Mouse (Mus musculus) midbrain, embryonic 16.5 days (tissue): ENCODE results near the gene Zc3h10. TPM values are rescaled to one million over a fixed set of nuclear protein-coding genes. Genes with fewer than 3 reads are reported as not detected.

ENCODE experiments used
- ATAC-seq: fragments of 200-750 bp; cut with Nextera tagmentation; 2 replicates; pipeline ENCODE4 v1.8.0; 2017; ENCODE audit warnings: moderate TSS enrichment
- H3K27ac ChIP-seq: fragments of 300-500 bp; sonication (generic); 2 replicates; pipeline ENCODE4 v1.5.1; 2014; ENCODE audit warnings: mild to moderate bottlenecking, low read length, mixed read lengths
- H3K27me3 ChIP-seq: fragments of 300-500 bp; sonication (generic); 2 replicates; pipeline ENCODE4 v1.6.1; 2014; ENCODE audit warnings: low read depth, low read length, mixed read lengths; ENCODE audit not compliant: control insufficient read depth, insufficient read depth
- H3K36me3 ChIP-seq: fragments of 300-500 bp; sonication (generic); 2 replicates; pipeline ENCODE4 v1.6.1; 2014; ENCODE audit warnings: mild to moderate bottlenecking, low read length, moderate library complexity, mixed read lengths; ENCODE audit not compliant: control insufficient read depth, insufficient read depth
- H3K4me1 ChIP-seq: fragments of 300-500 bp; sonication (generic); 2 replicates; pipeline ENCODE4 v1.6.1; 2014; ENCODE audit warnings: mild to moderate bottlenecking, low read length, mixed read lengths; ENCODE audit not compliant: control insufficient read depth, insufficient read depth
- H3K4me2 ChIP-seq: fragments of 300-500 bp; sonication (generic); 2 replicates; pipeline ENCODE4 v1.6.1; 2014; ENCODE audit warnings: mild to moderate bottlenecking, low read length, mixed read lengths
- H3K4me3 ChIP-seq: fragments of 300-500 bp; sonication (generic); 2 replicates; pipeline ENCODE4 v1.5.1; 2014; ENCODE audit warnings: low read depth, mild to moderate bottlenecking, low read length, moderate library complexity, mixed read lengths
- H3K9ac ChIP-seq: fragments of 300-500 bp; sonication (generic); 2 replicates; pipeline ENCODE4 v1.6.1; 2014; ENCODE audit warnings: low read depth, low read length, mixed read lengths
- H3K9me3 ChIP-seq: fragments of 300-500 bp; sonication (generic); replicated peaks from 2 replicates; pipeline ENCODE4 v1.6.1; 2014; ENCODE audit warnings: mild to moderate bottlenecking, low read length, mixed read lengths; ENCODE audit not compliant: control insufficient read depth, poor library complexity, severe bottlenecking
- WGBS: fragments of 180-500 bp; shearing (Covaris S2); extraction: QIAGEN DNeasy Blood & Tissue Kit; methylation state at CpG from one replicate; pipeline ENCODE4 v1.1.7; 2014; 5-methylcytosine and 5-hydroxymethylcytosine counted together
- polyA plus RNA-seq: library from polyadenylated mRNA; unstranded; fragments of >200 nt; fragmentation: Nextera tagmentation; extraction: Ambion mirVana; gene quantifications from 2 replicates; pipeline ENCODE4 v1.2.1, GENCODE M21; 2015

Zc3h10 gene
- polyA plus RNA-seq, 1 experiment from 2014 or later = 17.8 TPM

- ATAC-seq = no peak
- no peak overlapping the region for H3K4me2 ChIP-seq
- no peak overlapping the region for H3K27ac ChIP-seq
- WGBS = 52% methylated on average over 4 of the region's 4 CpGs
- peaks cover 4% of the 10 kb centered on the region; the same call in 1 of the 2 replicates for H3K4me1 ChIP-seq
- no peaks in the 10 kb centered on the region for H3K36me3 ChIP-seq
- no peak overlapping the region for H3K9ac ChIP-seq
- H3K9me3 ChIP-seq = no peaks in the 10 kb centered on the region
- no peak overlapping the region for H3K4me3 ChIP-seq
- peaks cover 46% of the 10 kb centered on the region for H3K27me3 ChIP-seq
Observed at GRCm38 (mm10) chr10:128587120-128587519, 39.5 kb upstream of the Zc3h10 start.

DNA sequence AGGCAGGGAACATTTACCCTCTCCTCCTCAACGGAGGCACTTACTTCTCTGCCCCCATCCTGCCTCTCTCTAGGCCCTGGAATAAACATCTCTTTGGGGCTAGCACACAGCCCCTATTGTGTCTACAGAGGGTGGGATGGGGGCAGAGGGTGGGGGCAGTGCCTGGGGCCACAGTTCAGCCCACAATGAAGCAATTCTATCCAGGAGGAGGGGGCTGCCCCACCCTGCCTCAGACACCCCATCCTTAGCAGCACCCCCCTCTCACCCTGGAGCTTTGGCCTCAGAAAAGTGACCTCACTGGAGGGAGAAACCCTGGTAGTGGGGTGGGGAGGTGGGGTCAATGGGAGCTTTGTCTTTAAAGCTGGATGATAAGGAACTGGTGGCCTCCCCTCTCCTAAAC lies 39.0 kb upstream of the Zc3h10 start:
- H3K9me3 ChIP-seq = no peaks in the 10 kb centered on the region
- no peaks in the 10 kb centered on the region for H3K36me3 ChIP-seq
- ATAC-seq = no peak
- H3K27me3 ChIP-seq = peaks cover 46% of the 10 kb centered on the region
- no peak overlapping the region for H3K9ac ChIP-seq
- H3K4me3 ChIP-seq = no peak overlapping the region
- WGBS = 11% methylated on average over 1 of the region's 1 CpGs
- H3K4me2 ChIP-seq = no peak overlapping the region
- no peak overlapping the region for H3K27ac ChIP-seq
- H3K4me1 ChIP-seq = peaks cover 4% of the 10 kb centered on the region; the same call in 1 of the 2 replicates

DNA sequence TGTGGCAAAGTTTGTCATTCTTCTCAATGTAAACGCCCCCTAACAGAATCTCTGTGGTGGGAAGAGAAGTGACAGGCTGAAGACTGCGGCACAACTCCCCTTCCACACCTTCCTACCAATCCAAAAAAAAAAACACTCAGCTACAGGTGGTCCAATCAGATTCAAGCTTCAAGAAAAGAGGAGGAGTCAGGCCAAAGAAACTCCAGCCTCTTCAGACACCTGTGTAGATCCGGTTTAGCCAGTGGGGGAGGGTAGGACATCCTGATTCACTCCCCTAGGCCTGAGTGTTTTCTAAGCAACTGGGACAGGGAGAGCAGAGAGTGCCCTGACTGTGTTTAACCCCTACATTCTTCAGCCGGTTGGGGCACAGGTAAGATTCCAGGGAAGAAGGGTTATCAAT lies 36.8 kb upstream of the Zc3h10 start:
- no peak for ATAC-seq
- Histone ChIP-seq H3K4me2 (no peak overlapping the region), H3K9me3 (no peaks in the 10 kb centered on the region), H3K27me3 (peaks cover 34% of the 10 kb centered on the region), H3K9ac (no peak overlapping the region), H3K4me3 (no peak overlapping the region), H3K36me3 (no peaks in the 10 kb centered on the region), H3K27ac (no peak overlapping the region), H3K4me1 (peaks cover 3% of the 10 kb centered on the region; the same call in 1 of the 2 replicates)
- 10% methylated on average over 4 of the region's 4 CpGs for WGBS

- Histone ChIP-seq H3K4me3 (no peak overlapping the region), H3K36me3 (no peaks in the 10 kb centered on the region), H3K27me3 (peaks cover 27% of the 10 kb centered on the region), H3K4me2 (no peak overlapping the region), H3K9me3 (no peaks in the 10 kb centered on the region), H3K4me1 (no peaks in the 10 kb centered on the region), H3K9ac (no peak overlapping the region), H3K27ac (no peak overlapping the region)
- WGBS = 25% methylated on average over 7 of the region's 7 CpGs
- ATAC-seq = no peak
Observed at GRCm38 (mm10) chr10:128583644-128584043, 36.1 kb upstream of the Zc3h10 start.

GRCm38 (mm10) chr10:128579731-128580130 lies 32.2 kb upstream of the Zc3h10 start:
- Histone ChIP-seq H3K4me3 (no peak overlapping the region), H3K4me2 (no peak overlapping the region), H3K36me3 (no peaks in the 10 kb centered on the region), H3K9ac (no peak overlapping the region), H3K9me3 (no peaks in the 10 kb centered on the region), H3K4me1 (no peaks in the 10 kb centered on the region), H3K27ac (no peak overlapping the region), H3K27me3 (peaks cover 2% of the 10 kb centered on the region; the same call in 1 of the 2 replicates)
- 73% methylated on average over 4 of the region's 4 CpGs for WGBS
- ATAC-seq = no peak

GRCm38 (mm10) chr10:128579298-128579697 lies 31.7 kb upstream of the Zc3h10 start:
- 99% methylated on average over 3 of the region's 3 CpGs for WGBS

DNA sequence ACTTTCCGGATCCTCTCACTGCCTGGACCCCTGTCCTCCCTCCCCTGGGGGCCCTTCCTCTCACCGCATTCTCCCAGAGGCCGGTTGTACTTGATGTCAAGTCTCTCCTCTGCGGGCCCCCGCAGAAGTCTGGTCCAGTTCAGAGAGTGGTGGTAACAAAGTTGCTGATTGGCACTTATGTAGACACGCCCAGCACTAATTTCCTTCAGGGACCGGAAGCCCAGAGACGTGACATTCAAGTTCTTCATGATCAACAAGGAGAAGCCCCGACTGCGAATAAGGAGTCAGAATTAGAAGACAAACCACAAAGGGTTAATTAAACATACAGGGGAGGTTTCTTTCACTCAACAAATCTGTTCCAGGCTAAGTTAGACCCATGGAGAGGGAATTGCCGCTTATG lies 30.8 kb upstream of the Zc3h10 start:
- Histone ChIP-seq H3K27me3 (peaks cover 2% of the 10 kb centered on the region; the same call in 1 of the 2 replicates), H3K27ac (no peak overlapping the region), H3K4me3 (no peak overlapping the region), H3K4me2 (no peak overlapping the region), H3K9ac (no peak overlapping the region), H3K9me3 (no peaks in the 10 kb centered on the region), H3K4me1 (no peaks in the 10 kb centered on the region), H3K36me3 (no peaks in the 10 kb centered on the region)
- WGBS = 78% methylated on average over 11 of the region's 11 CpGs
- no peak for ATAC-seq

More at GRCm38 (mm10) chr10:128579298-128579697, 31.7 kb upstream of the Zc3h10 start:
- no peak overlapping the region for H3K9ac ChIP-seq
- no peaks in the 10 kb centered on the region for H3K4me1 ChIP-seq
- no peak overlapping the region for H3K27ac ChIP-seq
- H3K4me3 ChIP-seq = no peak overlapping the region
- peaks cover 2% of the 10 kb centered on the region; the same call in 1 of the 2 replicates for H3K27me3 ChIP-seq
- no peaks in the 10 kb centered on the region for H3K36me3 ChIP-seq
- ATAC-seq = no peak
- no peak overlapping the region for H3K4me2 ChIP-seq
- H3K9me3 ChIP-seq = no peaks in the 10 kb centered on the region

GRCm38 (mm10) chr10:128575063-128575462 lies 27.5 kb upstream of the Zc3h10 start:
- 93% methylated on average over 2 of the region's 2 CpGs for WGBS
- no peak overlapping the region for H3K4me3 ChIP-seq
- no peak for ATAC-seq
- H3K4me2 ChIP-seq = no peak overlapping the region
- H3K27me3 ChIP-seq = no peaks in the 10 kb centered on the region; the same call in 1 of the 2 replicates
- no peaks in the 10 kb centered on the region for H3K9me3 ChIP-seq
- no peaks in the 10 kb centered on the region for H3K4me1 ChIP-seq
- no peaks in the 10 kb centered on the region for H3K36me3 ChIP-seq
- H3K9ac ChIP-seq = no peak overlapping the region
- no peak overlapping the region for H3K27ac ChIP-seq

DNA sequence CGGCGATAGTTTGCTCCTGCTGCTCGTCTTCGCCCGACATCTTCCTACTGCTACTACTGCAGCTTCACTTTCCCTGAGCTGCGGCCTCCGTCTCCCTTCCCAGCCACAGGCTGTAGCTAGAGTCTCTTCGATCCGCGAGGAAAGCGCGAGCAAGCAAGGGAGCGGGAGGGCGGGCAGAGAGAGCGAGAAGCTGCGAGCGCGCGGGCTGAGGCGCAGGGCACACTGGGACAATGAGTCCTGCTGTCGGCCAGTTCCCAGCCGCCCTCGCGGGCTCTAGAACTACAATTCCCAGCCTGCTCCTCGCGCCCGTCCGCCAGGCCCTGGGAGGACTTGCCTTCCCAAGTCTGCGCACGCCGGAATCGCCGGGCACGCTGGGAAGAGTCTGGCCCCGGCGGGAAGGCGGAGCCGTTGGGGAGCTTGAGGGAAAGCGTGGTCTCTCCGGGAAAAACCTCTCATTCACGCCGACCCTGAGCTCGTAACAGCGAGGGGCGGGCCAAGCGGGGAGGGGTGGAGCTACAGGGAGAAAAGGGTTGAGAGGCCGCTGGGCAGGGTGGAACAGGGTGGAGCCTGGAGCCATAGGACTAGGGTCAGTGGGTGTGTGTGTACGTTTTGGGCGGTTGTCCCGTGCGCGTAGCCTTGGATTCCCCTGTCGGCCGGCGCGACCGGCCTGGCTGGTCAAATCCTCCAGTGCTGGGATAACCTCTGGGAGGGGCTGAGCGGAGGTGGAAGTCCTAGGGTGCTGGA lies 18.4 kb upstream of the Zc3h10 start, which contains the start of gene Pa2g4:
Pa2g4 (minus strand) TSS at position 200 of the 744 bp plus-strand sequence.
- ATAC-seq = peak; percentile 99
- WGBS = under 1% methylated on average over 57 of the region's 58 CpGs

More for the DNA sequence above, 18.4 kb upstream of the Zc3h10 start, which contains the start of gene Pa2g4:
- H3K4me3 ChIP-seq = peak within 1 kb of the TSS; percentile 93
- H3K27me3 ChIP-seq = no peaks in the 10 kb centered on the region
- H3K4me2 ChIP-seq = peak within 1 kb of the TSS; percentile 91
- H3K9ac ChIP-seq = peak within 1 kb of the TSS; percentile 95
- peaks cover 12% of the 10 kb centered on the region for H3K4me1 ChIP-seq
- peak within 1 kb of the TSS; percentile 92 for H3K27ac ChIP-seq
- H3K9me3 ChIP-seq = no peaks in the 10 kb centered on the region
- 0 out of 2 replicates have a peak, but pooled peaks cover 6% of the 10 kb centered on the region for H3K36me3 ChIP-seq
